In genomic region chr10:19907246-19907804, GRCm38 (mm10) we compare ENCODE assay signal across 8 mouse cellular contexts. TPM values are rescaled to one million over a fixed set of nuclear protein-coding genes. Genes with fewer than 3 reads are reported as not detected.
DNase-seq lines count a peak whose midpoint lies in the region; ATAC-seq and TF ChIP-seq lines count a peak whose summit lies in the region.

Pex7 (minus strand) TSS chr10:19907689.

- no peak for TF ChIP-seq EP300 in MEL (IDR thresholded peaks at IDR 0.05; ENCODE audit: low read depth in 1 of 2, low read length in 2 of 2)

- no peaks in the 10 kb centered on the region; the same call in 1 of the 2 replicates for H3K79me2 ChIP-seq in MEL (ENCODE audit: control insufficient read depth, insufficient read depth, low read length, poor library complexity)

- peak; percentile 66 for TF ChIP-seq RAD21 in MEL (IDR thresholded peaks at IDR 0.05; ENCODE audit: low read depth, low read length)

- H3K9me3 ChIP-seq in MEL (replicated peaks; ENCODE audit: insufficient read depth, low read length): no peaks in the 10 kb centered on the region
- H3K9me3 ChIP-seq in lung, embryonic 16.5 days (ENCODE audit: control insufficient read depth, low read length): no peaks in the 10 kb centered on the region

- TF ChIP-seq CTCF in MEL (IDR thresholded peaks at IDR 0.05 in 2 of 3, conservative IDR thresholded peaks at IDR 0.05 in 1 of 3; ENCODE audit: control insufficient read depth in 1 of 3, insufficient read depth in 1 of 3, low read depth in 2 of 3, low read length in 3 of 3, poor library complexity in 1 of 3, severe bottlenecking in 1 of 3): peak; percentile 85 to 96 (median 89)
- peak; percentile 84 for TF ChIP-seq CTCF in cerebellum, adult 2 months (IDR thresholded peaks at IDR 0.05; ENCODE audit: borderline replicate concordance, insufficient read depth, low read depth, low read length)

- peaks cover 0 to 4% of the 10 kb centered on the region in 2 experiments; a peak in 2 of 4 replicates for H3K36me3 ChIP-seq in MEL (ENCODE audit: control insufficient read depth in 1 of 2, insufficient read depth in 2 of 2, low read length in 2 of 2)
- no peaks in the 10 kb centered on the region for H3K36me3 ChIP-seq in lung, embryonic 16.5 days (ENCODE audit: control insufficient read depth, insufficient read depth, low read length)

- no peaks in the 10 kb centered on the region; a peak in 1 of 4 replicates for H3K4me1 ChIP-seq in MEL (ENCODE audit: control insufficient read depth in 1 of 2, insufficient read depth in 2 of 2, low read length in 2 of 2)
- peaks cover 8% of the 10 kb centered on the region; the same call in 1 of the 2 replicates for H3K4me1 ChIP-seq in cerebellum, adult 2 months (ENCODE audit: control insufficient read depth, insufficient read depth, low read length)
- no peaks in the 10 kb centered on the region for H3K4me1 ChIP-seq in lung, embryonic 16.5 days (replicated peaks; ENCODE audit: control insufficient read depth, insufficient read depth, low read length)

- peak within 1 kb of the TSS; percentile 38 for H3K4me2 ChIP-seq in lung, embryonic 16.5 days (ENCODE audit: low read depth, low read length)

- H3K27me3 ChIP-seq in MEL (ENCODE audit: control insufficient read depth in 1 of 2, insufficient read depth in 2 of 2, low read length in 2 of 2): no peaks in the 10 kb centered on the region; a peak in 1 of 4 replicates
- no peaks in the 10 kb centered on the region for H3K27me3 ChIP-seq in cerebellum, adult 2 months (ENCODE audit: control insufficient read depth, insufficient read depth, low read length)
- no peaks in the 10 kb centered on the region for H3K27me3 ChIP-seq in lung, embryonic 16.5 days (ENCODE audit: control insufficient read depth, insufficient read depth, low read depth, low read length)

- peak; percentile 68 to 92; a peak in 3 of 4 replicates for ATAC-seq in hematopoietic stem cell, adult 5-6 weeks (replicated peaks in 1 of 2; ENCODE audit: insufficient read depth in 1 of 2, low FRiP score in 2 of 2, low TSS enrichment in 1 of 2, low read depth in 1 of 2, poor library complexity in 2 of 2, severe bottlenecking in 2 of 2)
- ATAC-seq in lung, embryonic 16.5 days (ENCODE audit: low read depth): peak; percentile 98

- H3K4me3 ChIP-seq in MEL (ENCODE audit: control insufficient read depth in 1 of 2, insufficient read depth in 1 of 2, low read depth in 2 of 2, low read length in 2 of 2): peak within 1 kb of the TSS; percentile 47 to 80
- H3K4me3 ChIP-seq in cerebellum, adult 2 months (replicated peaks; ENCODE audit: insufficient read depth, low read depth, low read length): peak within 1 kb of the TSS; percentile 87
- peak within 1 kb of the TSS; percentile 84 for H3K4me3 ChIP-seq in lung, embryonic 16.5 days (ENCODE audit: low read length)

- under 1% methylated on average over 59 of the region's 60 CpGs for whole genome bisulfite sequencing in cerebellum, adult 2 months
- under 1% methylated on average over 59 of the region's 60 CpGs for WGBS in lung, embryonic 16.5 days

- peak; percentile 94 for DNase-seq in MEL (ENCODE audit: low read depth, low spot score)
- DNase-seq in cerebellum, adult 2 months: peak; percentile 94 to 97
- peak; percentile 95 for DNase-seq in forelimb bud, embryonic 11.5 days (ENCODE audit: low read depth, low spot score)
- DNase-seq in layer of hippocampus, adult 9-10 months (ENCODE audit: low spot score): peak; percentile 89
- DNase-seq in ovary, postnatal 14 days (ENCODE audit: low spot score): peak; percentile 86
- DNase-seq in thymus, postnatal 14 days: peak; percentile 93

- H3K27ac ChIP-seq in MEL (ENCODE audit: control insufficient read depth, low read depth, low read length): peak within 1 kb of the TSS; percentile 83
- peak within 1 kb of the TSS; percentile 100 for H3K27ac ChIP-seq in cerebellum, adult 2 months (ENCODE audit: insufficient read depth, low read length)
- peak within 1 kb of the TSS; percentile 98 for H3K27ac ChIP-seq in lung, embryonic 16.5 days (ENCODE audit: low read length)

- peak within 1 kb of the TSS; percentile 91 for H3K9ac ChIP-seq in MEL (ENCODE audit: control insufficient read depth, low read depth, low read length, poor library complexity, severe bottlenecking)
- peak within 1 kb of the TSS; percentile 95 for H3K9ac ChIP-seq in lung, embryonic 16.5 days (ENCODE audit: low read length)

- TF ChIP-seq POLR2A in MEL (IDR thresholded peaks at IDR 0.05; ENCODE audit: control insufficient read depth in 1 of 2, insufficient read depth in 1 of 2, low read depth in 1 of 2, low read length in 2 of 2, poor library complexity in 1 of 2): peak; percentile 75 to 81
- TF ChIP-seq POLR2A in cerebellum, adult 2 months (IDR thresholded peaks at IDR 0.05; ENCODE audit: borderline replicate concordance, insufficient read depth, low read length): peak; percentile 70; the same call in 1 of the 2 replicates

TF ChIP-seq in MEL, 35 proteins besides CTCF, POLR2A, EP300 and RAD21:
- TF ChIP-seq JUND (IDR thresholded peaks at IDR 0.05; ENCODE audit: low read depth, low read length) (no peak), E2F4 (IDR thresholded peaks at IDR 0.05; ENCODE audit: borderline replicate concordance, low read depth, low read length) (0 out of 2 replicates have a peak, but pooled peaks have one; percentile 13), HCFC1 (IDR thresholded peaks at IDR 0.05; ENCODE audit: low read depth, low read length) (peak; percentile 96), CHD2 (IDR thresholded peaks at IDR 0.05; ENCODE audit: low read length) (no peak), NRF1 (IDR thresholded peaks at IDR 0.05; ENCODE audit: insufficient read depth, low read depth, low read length, poor library complexity, severe bottlenecking) (no peak), RCOR1 (IDR thresholded peaks at IDR 0.05; ENCODE audit: low read depth, low read length) (no peak; the same call in 1 of the 2 replicates), SIN3A (IDR thresholded peaks at IDR 0.05; ENCODE audit: low read length) (peak; percentile 63; the same call in 1 of the 2 replicates), MYC (IDR thresholded peaks at IDR 0.05; ENCODE audit: low read depth, low read length) (no peak), KAT2A (conservative IDR thresholded peaks at IDR 0.05; ENCODE audit: low read depth, low read length) (peak; percentile 87), NELFE (IDR thresholded peaks at IDR 0.05; ENCODE audit: low read depth, low read length) (peak; percentile 85), ZC3H11A (IDR thresholded peaks at IDR 0.05; ENCODE audit: low read depth, low read length) (peak; percentile 36; the same call in 1 of the 2 replicates), MAX (IDR thresholded peaks at IDR 0.05; ENCODE audit: low read length) (no peak; the same call in 1 of the 2 replicates), USF2 (IDR thresholded peaks at IDR 0.05; ENCODE audit: borderline replicate concordance in 1 of 2, insufficient read depth in 1 of 2, low read depth in 1 of 2, low read length in 2 of 2) (no peak), MAZ (IDR thresholded peaks at IDR 0.05; ENCODE audit: low read depth, low read length) (peak; percentile 77; the same call in 1 of the 2 replicates), ZNF384 (IDR thresholded peaks at IDR 0.05; ENCODE audit: low read depth, low read length) (no peak), MYB (IDR thresholded peaks at IDR 0.05; ENCODE audit: low read depth, low read length) (no peak), TBP (IDR thresholded peaks at IDR 0.05; ENCODE audit: low read depth, low read length) (peak; percentile 57; the same call in 1 of the 2 replicates), USF1 (IDR thresholded peaks at IDR 0.05; ENCODE audit: low read depth, low read length) (no peak), POLR2AphosphoS5 (IDR thresholded peaks at IDR 0.05; ENCODE audit: borderline replicate concordance, low read depth, low read length) (no peak), TCF12 (IDR thresholded peaks at IDR 0.05; ENCODE audit: low read depth, low read length) (peak; percentile 33; the same call in 1 of the 2 replicates), MXI1 (IDR thresholded peaks at IDR 0.05; ENCODE audit: low read depth, low read length) (peak; percentile 61; the same call in 1 of the 2 replicates), ZMIZ1 (IDR thresholded peaks at IDR 0.05; ENCODE audit: low read depth, low read length) (peak; percentile 48; the same call in 1 of the 2 replicates), UBTF (IDR thresholded peaks at IDR 0.05; ENCODE audit: borderline replicate concordance, insufficient read depth, low read depth, low read length) (no peak), MAFK (IDR thresholded peaks at IDR 0.05; ENCODE audit: borderline replicate concordance, low read depth, low read length) (no peak), GABPA (IDR thresholded peaks at IDR 0.05; ENCODE audit: low read depth, low read length) (no peak), TAL1 (IDR thresholded peaks at IDR 0.05; ENCODE audit: low read length) (no peak), POLR2AphosphoS2 (IDR thresholded peaks at IDR 0.05; ENCODE audit: low read length) (0 out of 2 replicates have a peak, but pooled peaks have one; percentile 36), ETS1 (IDR thresholded peaks at IDR 0.05; ENCODE audit: low read depth, low read length) (no peak), ELF1 (IDR thresholded peaks at IDR 0.05; ENCODE audit: low read depth, low read length) (peak; percentile 91), CHD1 (IDR thresholded peaks at IDR 0.05; ENCODE audit: low read depth, low read length) (no peak), SMC3 (IDR thresholded peaks at IDR 0.05; ENCODE audit: low read depth, low read length) (peak; percentile 79), MEF2A (IDR thresholded peaks at IDR 0.05; ENCODE audit: extremely low read depth, insufficient replicate concordance, low read depth, low read length, poor library complexity, severe bottlenecking) (no peak)

RNA-seq across cellular contexts. Expression of gene Pex7, which starts in this region (rescaled TPM):
- 15.8 and 16.0 TPM in 2 replicates for total RNA-seq in MEL (2012; rRNA removed)
- 10 to 100 TPM in 1 of 2 experiments, not detected in 1; 22.1 TPM for polyA plus RNA-seq in MEL (2012; ENCODE audit: insufficient read depth in 1 of 2, insufficient read length in 2 of 2, low read depth in 1 of 2, low replicate concordance in 2 of 2, missing spikeins in 1 of 2)
- polyA plus RNA-seq in cerebellum, adult 2 months (2012; rRNA removed): 38.8 and 39.8 TPM in 2 replicates
- total RNA-seq in hematopoietic stem cell, adult 5-6 weeks (2017): 50.3 and 52.9 TPM in 2 replicates
- polyA plus RNA-seq in lung, embryonic 16.5 days (2015; fragmentation: Nextera tagmentation; extraction: Ambion mirVana): 30.5 and 34.2 TPM in 2 replicates

Comparison
In these comparisons a context has a peak if more than half of its experiments do, and no peak if none do; other contexts are left out.
1. Peak in every context shown above with its lines: DNase-seq, ATAC-seq, H3K4me3 ChIP-seq and H3K27ac ChIP-seq.